Mouse (Mus musculus) heart, embryonic 14.5 days (tissue): ENCODE results near the gene Inpp5b. TPM values are rescaled to one million over a fixed set of nuclear protein-coding genes. Genes with fewer than 3 reads are reported as not detected.
A peak's percentile ranks its signal among the peaks of the same experiment; 100 is the strongest.
"Not testable (repeated sequence)": the region's sequence is repeated elsewhere in the genome, so short reads cannot be mapped to it uniquely, and the experiment has no call there.

Experiments
- ATAC-seq: fragments of 200-750 bp; cut with Nextera tagmentation; 2 replicates; pipeline ENCODE4 v1.8.0; 2017; ENCODE audit warnings: low read depth, moderate TSS enrichment; ENCODE audit not compliant: insufficient number of reproducible peaks, insufficient read depth, low FRiP score
- H3K27ac ChIP-seq, 2 experiments: fragments of 200-500 bp in 1 of 2; fragments of 300-500 bp in 1 of 2; sonication (generic) in 1 of 2; replicated peaks in 1 of 2; 2 replicates each; pipeline ENCODE4 v1.5.1; 2012 to 2014; ENCODE audit warnings: low read depth in 2 of 2, low read length in 2 of 2, control low read depth in 1 of 2, mild to moderate bottlenecking in 1 of 2, mixed read lengths in 1 of 2; ENCODE audit not compliant: control insufficient read depth in 1 of 2, insufficient read depth in 1 of 2
- H3K27me3 ChIP-seq: fragments of 300-500 bp; sonication (generic); 2 replicates; pipeline ENCODE4 v1.6.1; 2014; ENCODE audit warnings: mild to moderate bottlenecking, low read length, control low read depth; ENCODE audit not compliant: control insufficient read depth, insufficient read depth
- H3K36me3 ChIP-seq: fragments of 300-500 bp; sonication (generic); 2 replicates; pipeline ENCODE4 v1.6.1; 2014; ENCODE audit warnings: mild to moderate bottlenecking, control low read depth, low read length, mixed read lengths; ENCODE audit not compliant: control insufficient read depth, insufficient read depth
- H3K4me1 ChIP-seq, 2 experiments: fragments of 200-500 bp in 1 of 2; fragments of 300-500 bp in 1 of 2; sonication (generic) in 1 of 2; 2 replicates each; pipeline ENCODE4 v1.6.1; 2012 to 2014; ENCODE audit warnings: low read length in 2 of 2, control low read depth in 1 of 2, mixed read lengths in 1 of 2; ENCODE audit not compliant: control insufficient read depth in 2 of 2, insufficient read depth in 2 of 2
- H3K4me2 ChIP-seq: fragments of 300-500 bp; sonication (generic); 2 replicates; pipeline ENCODE4 v1.6.1; 2014; ENCODE audit warnings: mild to moderate bottlenecking, low read length
- H3K4me3 ChIP-seq, 2 experiments: fragments of 200-500 bp in 1 of 2; fragments of 300-500 bp in 1 of 2; sonication (generic) in 1 of 2; 2 replicates each; pipeline ENCODE4 v1.5.1; 2012 to 2014; ENCODE audit warnings: low read length in 2 of 2, mild to moderate bottlenecking in 2 of 2, control low read depth in 1 of 2, low read depth in 1 of 2, moderate library complexity in 1 of 2; ENCODE audit not compliant: control insufficient read depth in 1 of 2, insufficient read depth in 1 of 2
- H3K9ac ChIP-seq: fragments of 300-500 bp; sonication (generic); 2 replicates; pipeline ENCODE4 v1.6.1; 2014; ENCODE audit warnings: mild to moderate bottlenecking, low read length
- H3K9me3 ChIP-seq: fragments of 300-500 bp; sonication (generic); 2 replicates; pipeline ENCODE4 v1.6.1; 2016; ENCODE audit warnings: low read length, control low read depth; ENCODE audit not compliant: control insufficient read depth
- WGBS: fragments of 180-500 bp; shearing (Covaris S2); extraction: QIAGEN DNeasy Blood & Tissue Kit; methylation state at CpG from one replicate; pipeline ENCODE4 v1.1.7; 2014; 5-methylcytosine and 5-hydroxymethylcytosine counted together
- polyA plus RNA-seq: library from polyadenylated mRNA; unstranded; fragments of >200 nt; fragmentation: Nextera tagmentation; extraction: Ambion mirVana; gene quantifications from 2 replicates; pipeline ENCODE4 v1.2.1, GENCODE M21; 2014

The Inpp5b gene
- polyA plus RNA-seq, 1 experiment from 2014 or later, result 17.3 TPM

DNA sequence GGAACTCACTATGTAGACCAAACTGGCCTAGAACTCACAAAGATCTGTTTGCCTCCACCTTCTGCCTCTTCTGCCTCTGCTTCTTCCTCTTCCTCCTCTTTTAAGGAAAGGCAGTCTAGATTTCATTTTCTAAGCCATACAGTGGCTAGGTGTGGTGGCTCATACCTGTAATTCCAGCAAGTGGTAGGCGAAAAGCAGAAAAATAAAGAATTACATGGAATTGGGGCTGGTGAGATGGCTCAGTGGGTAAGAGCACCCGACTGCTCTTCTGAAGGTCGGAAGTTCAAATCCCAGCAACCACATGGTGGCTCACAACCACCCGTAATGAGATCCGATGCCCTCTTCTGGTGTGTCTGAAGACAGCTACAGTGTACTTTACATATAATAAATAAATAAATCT is 27.8 kb upstream of the Inpp5b start:
- not testable (repeated sequence) for H3K4me3 ChIP-seq, ATAC-seq, H3K9ac ChIP-seq, H3K9me3 ChIP-seq, H3K27me3 ChIP-seq, H3K4me2 ChIP-seq, H3K27ac ChIP-seq
- Histone ChIP-seq H3K36me3 (peaks cover 34% of the 10 kb centered on the region), H3K4me1 (peaks cover 9 to 31% of the 10 kb centered on the region in 2 experiments)
- 79% methylated on average over 4 of the region's 5 CpGs for WGBS

DNA sequence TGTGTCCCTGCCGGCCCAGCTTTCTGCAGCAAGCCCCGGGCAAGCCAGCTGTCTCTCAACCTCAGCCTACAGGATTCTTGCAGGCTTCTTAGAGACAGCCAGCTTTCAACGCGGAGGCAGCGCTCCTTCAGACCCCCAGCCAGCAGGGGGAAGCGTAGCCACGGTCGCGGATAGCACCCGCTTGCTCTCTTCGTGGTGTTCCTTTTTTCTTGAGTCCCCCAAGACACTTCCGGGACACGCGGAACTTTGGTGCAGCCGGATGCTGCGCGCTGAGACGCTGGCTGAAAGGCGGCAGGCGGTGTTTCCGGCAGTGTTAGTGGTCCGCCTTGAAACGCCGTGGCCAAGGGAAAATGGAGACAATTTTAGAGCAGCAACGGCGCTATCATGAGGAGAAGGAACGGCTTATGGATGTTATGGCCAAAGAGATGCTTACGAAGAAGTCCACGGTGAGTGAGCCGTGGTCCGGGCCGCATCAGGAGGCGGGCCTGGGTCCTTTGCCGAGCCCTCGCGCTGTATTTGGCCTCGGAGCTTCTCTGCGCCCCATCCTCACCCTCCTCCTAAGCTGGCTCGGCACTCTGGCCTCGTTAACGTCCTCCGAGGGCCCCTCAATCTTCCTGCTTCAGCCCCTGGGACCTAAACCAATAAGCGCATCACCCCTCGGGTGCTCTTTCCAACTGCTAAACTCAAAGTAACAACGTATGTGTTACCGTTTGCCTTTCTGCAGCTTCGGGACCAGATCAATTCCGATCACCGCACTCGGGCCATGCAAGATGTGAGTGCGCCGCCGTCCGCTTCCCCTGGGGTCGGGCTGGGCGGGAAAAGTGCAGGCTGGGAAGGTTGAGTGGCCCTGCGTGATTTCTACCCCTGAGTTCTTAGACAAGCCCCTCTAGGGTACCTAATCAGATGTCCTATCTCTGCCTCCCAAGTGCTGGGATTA is 26.8 kb upstream of the Inpp5b start, which contains the start of gene Sf3a3:
Gene Sf3a3, plus strand, starts transcription at position 232 of the 937 bp plus-strand sequence.
- Histone ChIP-seq H3K27ac (peak within 1 kb of the TSS; percentile 37 to 49), H3K9me3 (no peaks in the 10 kb centered on the region), H3K9ac (peak within 1 kb of the TSS; percentile 91), H3K4me1 (peaks cover 4 to 22% of the 10 kb centered on the region in 2 experiments), H3K36me3 (peaks cover 43% of the 10 kb centered on the region), H3K27me3 (no peaks in the 10 kb centered on the region), H3K4me2 (peak within 1 kb of the TSS; percentile 93), H3K4me3 (peak within 1 kb of the TSS; percentile 80 to 92)
- ATAC-seq, result peak; percentile 83
- under 1% methylated on average over 57 of the region's 57 CpGs for WGBS

DNA sequence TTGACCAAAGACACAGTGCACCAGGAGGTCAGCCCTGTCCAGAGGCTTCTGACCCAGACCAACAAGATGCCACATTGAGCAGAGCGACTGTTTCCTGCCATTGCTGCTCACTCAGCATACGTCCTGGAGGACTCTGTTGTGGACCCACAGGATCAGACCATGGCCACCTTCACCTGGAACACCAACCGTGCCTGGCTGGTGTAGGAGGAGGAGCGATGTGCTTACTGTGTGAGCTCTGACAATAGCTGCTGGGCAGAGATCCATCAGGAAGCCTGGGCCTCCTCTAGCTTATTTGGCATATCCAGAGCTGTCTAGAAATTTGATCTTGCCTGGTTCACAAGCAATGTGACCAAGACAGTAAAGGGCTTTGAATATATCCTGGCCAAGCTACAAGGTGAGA is 22.5 kb upstream of the Inpp5b start:
- ATAC-seq, result no peak
- Histone ChIP-seq H3K27ac (no peak overlapping the region), H3K9me3 (no peaks in the 10 kb centered on the region), H3K4me3 (no peak overlapping the region), H3K4me1 (peaks cover 2 to 12% of the 10 kb centered on the region in 2 experiments), H3K27me3 (no peaks in the 10 kb centered on the region), H3K36me3 (peaks cover 86% of the 10 kb centered on the region), H3K4me2 (no peak overlapping the region), H3K9ac (no peak overlapping the region)
- WGBS, result 93% methylated on average over 4 of the region's 4 CpGs

DNA sequence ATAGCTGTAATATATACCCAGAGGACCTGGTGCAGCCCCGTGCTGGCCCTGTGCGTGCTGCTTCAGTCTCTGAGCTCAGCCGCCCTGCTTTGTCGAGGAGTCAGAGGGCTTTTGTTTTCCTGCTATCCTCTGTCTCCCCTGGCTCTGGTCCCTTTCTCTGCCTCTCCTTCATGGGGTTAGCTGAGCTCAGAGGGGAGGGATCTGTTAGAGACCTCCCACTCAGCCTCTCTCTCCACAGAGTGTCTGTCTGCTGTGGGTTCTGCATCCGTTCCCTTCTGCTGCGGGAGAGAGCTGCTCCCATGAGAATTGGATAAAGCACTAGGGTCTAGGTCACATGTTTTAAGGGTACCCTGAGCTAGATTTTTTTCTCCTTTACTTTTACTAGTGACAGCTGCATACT is 15.5 kb upstream of the Inpp5b start:
- no peaks in the 10 kb centered on the region for H3K4me1 ChIP-seq
- H3K4me3 ChIP-seq, result no peak overlapping the region
- no peak overlapping the region for H3K9ac ChIP-seq
- peaks cover 100% of the 10 kb centered on the region for H3K36me3 ChIP-seq
- WGBS, result 89% methylated on average over 6 of the region's 6 CpGs
- H3K27ac ChIP-seq, result no peak overlapping the region
- ATAC-seq, result no peak
- H3K9me3 ChIP-seq, result no peaks in the 10 kb centered on the region
- no peaks in the 10 kb centered on the region for H3K27me3 ChIP-seq
- H3K4me2 ChIP-seq, result no peak overlapping the region

DNA sequence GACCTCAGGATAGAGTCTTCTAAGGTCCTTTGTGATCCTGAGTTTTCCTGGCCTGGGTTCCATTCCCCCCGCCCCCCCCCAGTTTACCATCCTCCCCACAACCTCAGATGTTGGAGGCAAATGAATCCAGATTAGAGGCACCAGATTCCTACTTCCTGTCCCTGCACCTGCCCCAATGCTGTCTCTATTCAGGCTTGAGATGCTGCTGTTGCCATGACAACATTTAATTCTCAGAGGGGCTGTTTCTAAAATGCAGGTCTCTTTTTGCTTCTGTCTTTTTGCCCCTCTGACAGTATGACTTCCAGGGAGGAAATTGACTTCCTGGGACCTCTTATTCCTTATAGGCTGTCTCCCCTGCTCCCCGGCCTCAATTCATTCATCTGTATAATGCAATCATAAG is 4.7 kb upstream of the Inpp5b start:
- no peak for ATAC-seq
- H3K27ac ChIP-seq, result no peak overlapping the region
- 80% methylated on average over 2 of the region's 2 CpGs for WGBS

DNA sequence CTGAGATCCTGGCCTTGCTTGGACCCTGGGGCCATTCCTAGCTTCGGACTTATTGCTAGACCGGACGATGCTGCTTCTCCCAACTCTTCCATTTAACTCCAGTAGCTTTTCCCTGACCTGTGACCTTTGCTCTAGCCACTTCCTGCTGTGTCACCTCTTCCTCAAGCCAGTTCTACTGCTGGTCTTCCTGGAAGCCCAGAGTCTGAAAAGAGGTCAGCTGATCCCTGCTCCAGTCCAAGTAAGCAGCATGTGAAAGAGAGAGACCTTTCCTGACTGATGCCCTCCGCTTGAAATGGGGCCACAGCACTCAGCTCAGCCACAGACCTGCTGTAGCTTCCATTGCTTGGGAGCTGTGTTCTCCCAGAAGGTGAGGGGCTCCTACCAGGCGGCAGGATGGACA is 4.2 kb upstream of the Inpp5b start:
- H3K4me1 ChIP-seq, result peaks cover 5 to 10% of the 10 kb centered on the region in 2 experiments; a peak in 3 of 4 replicates
- no peak overlapping the region for H3K4me3 ChIP-seq
- peaks cover 17% of the 10 kb centered on the region for H3K36me3 ChIP-seq
- H3K27ac ChIP-seq, result no peak overlapping the region
- H3K9ac ChIP-seq, result no peak overlapping the region
- WGBS, result 70% methylated on average over 5 of the region's 5 CpGs
- no peak for ATAC-seq
- H3K27me3 ChIP-seq, result no peaks in the 10 kb centered on the region
- no peak overlapping the region for H3K4me2 ChIP-seq
- H3K9me3 ChIP-seq, result no peaks in the 10 kb centered on the region

More for the DNA sequence above, 4.7 kb upstream of the Inpp5b start:
- Histone ChIP-seq H3K9me3 (no peaks in the 10 kb centered on the region), H3K36me3 (peaks cover 23% of the 10 kb centered on the region), H3K4me2 (no peak overlapping the region), H3K4me3 (no peak overlapping the region), H3K9ac (no peak overlapping the region), H3K4me1 (peaks cover under 1 to 4% of the 10 kb centered on the region in 2 experiments; a peak in 3 of 4 replicates), H3K27me3 (no peaks in the 10 kb centered on the region)

DNA sequence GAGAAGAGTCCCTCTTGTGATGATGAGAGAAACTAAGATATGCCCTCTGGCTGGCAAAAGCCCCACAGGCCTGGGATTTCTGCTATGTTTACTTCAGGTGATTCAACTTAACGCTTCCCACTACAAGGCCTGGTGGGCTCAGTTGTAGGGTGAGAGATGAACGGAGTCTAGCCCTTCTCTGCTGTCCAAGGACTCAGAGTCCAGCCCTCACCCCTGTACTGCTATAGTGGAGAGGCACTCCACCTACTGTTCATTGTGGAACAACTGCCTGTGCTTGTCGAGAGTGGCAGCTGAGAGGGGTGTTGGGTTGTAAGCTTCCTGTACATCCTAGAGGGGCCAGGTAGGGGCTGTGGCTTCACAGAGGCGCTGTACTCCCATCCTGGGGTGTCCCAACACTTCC is 3.6 kb upstream of the Inpp5b start:
- no peak overlapping the region for H3K9ac ChIP-seq
- 43% methylated on average over 4 of the region's 4 CpGs for WGBS
- no peak overlapping the region for H3K4me2 ChIP-seq
- H3K4me1 ChIP-seq, result peaks cover 5 to 10% of the 10 kb centered on the region in 2 experiments; a peak in 3 of 4 replicates
- H3K27me3 ChIP-seq, result no peaks in the 10 kb centered on the region
- peaks cover 12% of the 10 kb centered on the region for H3K36me3 ChIP-seq
- no peak overlapping the region for H3K4me3 ChIP-seq
- no peak overlapping the region for H3K27ac ChIP-seq
- no peaks in the 10 kb centered on the region for H3K9me3 ChIP-seq
- ATAC-seq, result no peak
